Mouse (Mus musculus): ENCODE data around the gene Zranb2. TPM values are rescaled to one million over a fixed set of nuclear protein-coding genes. Genes with fewer than 3 reads are reported as not detected.
A peak's percentile ranks its signal among the peaks of the same experiment; 100 is the strongest.

Gene Zranb2
- polyA plus RNA-seq, 1 experiment from 2014 or later, result 118 TPM

DNA sequence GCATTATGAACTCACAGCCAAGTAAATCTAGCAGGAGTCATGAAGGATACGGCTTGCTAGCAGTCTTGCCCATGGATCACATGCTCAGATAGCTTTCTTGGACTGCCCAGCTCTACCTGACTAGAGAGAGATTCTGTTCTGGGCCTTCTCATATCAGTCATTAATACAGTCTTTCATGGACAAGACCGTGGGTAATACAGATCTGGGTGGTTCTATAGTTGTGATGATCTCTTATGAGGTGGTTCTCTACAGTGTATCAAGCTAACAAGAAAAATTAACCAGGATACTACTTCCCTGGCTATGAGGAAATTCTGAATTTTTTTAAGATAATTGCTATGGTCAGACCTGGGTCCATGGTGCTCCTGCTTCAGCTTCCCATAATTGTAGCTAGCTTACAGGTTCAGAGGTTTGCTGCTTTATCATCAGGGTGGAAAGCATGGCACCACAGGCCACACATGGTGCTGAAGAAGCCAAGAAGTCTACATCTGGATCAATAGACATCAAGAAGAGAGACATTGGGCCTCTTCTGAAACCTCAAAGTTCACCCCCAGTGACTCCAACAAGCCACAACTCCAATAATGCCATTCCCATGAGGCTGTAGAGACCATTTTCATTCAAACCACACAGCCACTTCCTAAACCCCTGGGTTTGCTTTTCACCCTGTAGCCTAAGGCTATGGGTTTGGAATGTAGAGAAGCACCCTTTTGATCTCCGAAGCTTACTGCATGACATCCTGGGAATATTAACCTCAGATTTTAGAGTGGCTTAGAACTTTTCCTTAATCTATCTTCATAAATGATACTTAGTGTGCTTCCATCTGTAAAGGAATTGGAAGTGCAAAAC is 16.0 kb downstream of the Zranb2 start:
- no peaks in the 10 kb centered on the region for H3K4me1 ChIP-seq (replicated peaks)
- H3K27me3 ChIP-seq, result no peaks in the 10 kb centered on the region
- peaks cover 45% of the 10 kb centered on the region for H3K36me3 ChIP-seq
- no peak overlapping the region for H3K9ac ChIP-seq
- H3K4me3 ChIP-seq, result no peak overlapping the region
- whole genome bisulfite sequencing, result 98% methylated on average over 3 of the region's 3 CpGs
- H3K9me3 ChIP-seq, result no peaks in the 10 kb centered on the region
- H3K27ac ChIP-seq, result no peak overlapping the region
- no peak for ATAC-seq (ENCODE audit: low FRiP score)
- H3K4me2 ChIP-seq, result no peak overlapping the region

GRCm38 (mm10) chr3:157565196-157565595 is 31.2 kb downstream of the Zranb2 start:
- H3K4me2 ChIP-seq, result no peak overlapping the region
- ATAC-seq (ENCODE audit: low FRiP score), result no peak
- WGBS, result 10% methylated on average over 2 of the region's 2 CpGs

GRCm38 (mm10) chr3:157566725-157567565 is 33.0 kb downstream of the Zranb2 start, which contains the start of gene Ptger3:
TSS of gene Ptger3 (plus strand) at chr3:157566892.
- H3K4me2 ChIP-seq, result peak within 1 kb of the TSS; percentile 94
- peaks cover 49% of the 10 kb centered on the region for H3K27me3 ChIP-seq
- no peaks in the 10 kb centered on the region for H3K9me3 ChIP-seq
- no peaks in the 10 kb centered on the region for H3K36me3 ChIP-seq
- H3K4me3 ChIP-seq, result peak within 1 kb of the TSS; percentile 54
- no peak within 1 kb of the TSS for H3K27ac ChIP-seq
- peak; percentile 67 for ATAC-seq (ENCODE audit: low FRiP score)
- H3K4me1 ChIP-seq (replicated peaks), result peaks cover 16% of the 10 kb centered on the region
- 1% methylated on average over 83 of the region's 84 CpGs for WGBS
- peak within 1 kb of the TSS; percentile 65 for H3K9ac ChIP-seq

More at GRCm38 (mm10) chr3:157565196-157565595, 31.2 kb downstream of the Zranb2 start:
- no peaks in the 10 kb centered on the region for H3K9me3 ChIP-seq
- no peak overlapping the region for H3K4me3 ChIP-seq
- no peak overlapping the region for H3K27ac ChIP-seq
- no peaks in the 10 kb centered on the region for H3K36me3 ChIP-seq
- H3K27me3 ChIP-seq, result peaks cover 43% of the 10 kb centered on the region
- H3K4me1 ChIP-seq (replicated peaks), result peaks cover 16% of the 10 kb centered on the region
- no peak overlapping the region for H3K9ac ChIP-seq

DNA sequence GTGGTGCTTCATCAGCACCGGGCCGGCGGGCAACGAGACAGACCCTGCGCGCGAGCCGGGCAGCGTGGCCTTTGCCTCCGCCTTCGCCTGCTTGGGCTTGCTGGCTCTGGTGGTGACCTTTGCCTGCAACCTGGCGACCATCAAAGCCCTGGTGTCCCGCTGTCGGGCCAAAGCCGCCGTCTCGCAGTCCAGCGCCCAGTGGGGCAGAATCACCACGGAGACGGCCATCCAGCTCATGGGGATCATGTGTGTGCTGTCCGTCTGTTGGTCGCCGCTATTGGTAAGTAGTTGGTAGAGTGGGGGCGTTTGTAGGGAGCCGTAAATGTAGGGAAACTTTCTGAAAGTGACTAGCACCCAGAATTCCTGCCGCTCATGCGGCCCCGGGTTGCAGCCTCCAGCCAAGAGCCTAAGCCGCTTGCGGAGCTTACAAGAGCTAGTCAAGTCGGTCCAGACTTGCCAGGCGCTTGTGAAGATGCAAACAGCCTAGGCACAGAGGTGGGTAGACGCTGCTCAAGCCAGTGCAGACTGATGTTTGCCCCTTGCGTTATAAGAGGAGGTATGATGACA is 33.7 kb downstream of the Zranb2 start:
- Histone ChIP-seq H3K4me1 (replicated peaks) (peaks cover 16% of the 10 kb centered on the region), H3K36me3 (no peaks in the 10 kb centered on the region), H3K4me3 (peak overlapping the region; percentile 54), H3K9me3 (no peaks in the 10 kb centered on the region), H3K27ac (no peak overlapping the region), H3K9ac (peak overlapping the region; percentile 65), H3K27me3 (peaks cover 49% of the 10 kb centered on the region), H3K4me2 (peak overlapping the region; percentile 94)
- ATAC-seq (ENCODE audit: low FRiP score), result no peak
- WGBS, result 3% methylated on average over 34 of the region's 34 CpGs

DNA sequence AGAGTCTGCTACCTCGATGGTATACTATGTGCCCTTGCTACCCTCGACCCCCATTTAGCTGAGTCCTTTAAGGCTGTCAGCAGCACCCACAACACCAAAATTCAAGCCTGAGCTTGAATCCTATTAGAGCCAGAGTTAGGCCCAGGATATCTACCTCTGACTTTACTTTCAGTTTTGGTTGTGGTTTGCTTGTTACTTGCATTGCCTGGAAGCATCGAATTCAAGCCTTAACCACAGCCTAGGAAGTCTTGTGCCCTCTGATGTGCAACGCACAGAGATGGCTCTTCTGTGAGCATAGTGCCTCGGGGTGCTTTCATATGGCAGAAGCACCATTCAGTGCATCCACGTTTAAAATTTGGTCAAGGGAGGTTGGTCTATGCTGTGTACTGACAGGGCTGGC is 38.1 kb downstream of the Zranb2 start:
- WGBS, result 83% methylated on average over 6 of the region's 6 CpGs
- no peaks in the 10 kb centered on the region for H3K36me3 ChIP-seq
- no peak overlapping the region for H3K4me3 ChIP-seq
- H3K9me3 ChIP-seq, result no peaks in the 10 kb centered on the region
- no peak overlapping the region for H3K27ac ChIP-seq
- no peak overlapping the region for H3K9ac ChIP-seq
- peaks cover 36% of the 10 kb centered on the region for H3K27me3 ChIP-seq
- no peak for ATAC-seq (ENCODE audit: low FRiP score)
- H3K4me1 ChIP-seq (replicated peaks), result peaks cover 11% of the 10 kb centered on the region
- H3K4me2 ChIP-seq, result no peak overlapping the region

GRCm38 (mm10) chr3:157575441-157576342 is 41.7 kb downstream of the Zranb2 start:
- ATAC-seq (ENCODE audit: low FRiP score), result no peak
- peaks cover 7% of the 10 kb centered on the region for H3K27me3 ChIP-seq
- no peaks in the 10 kb centered on the region for H3K9me3 ChIP-seq
- H3K27ac ChIP-seq, result no peak overlapping the region
- no peak overlapping the region for H3K9ac ChIP-seq
- no peaks in the 10 kb centered on the region for H3K36me3 ChIP-seq
- 89% methylated on average over 9 of the region's 9 CpGs for WGBS
- no peak overlapping the region for H3K4me2 ChIP-seq
- no peak overlapping the region for H3K4me3 ChIP-seq
- H3K4me1 ChIP-seq (replicated peaks), result no peaks in the 10 kb centered on the region

- ATAC-seq (ENCODE audit: low FRiP score), result no peak
- H3K9me3 ChIP-seq, result no peaks in the 10 kb centered on the region
- WGBS, result 68% methylated on average over 1 of the region's 1 CpGs
- H3K4me1 ChIP-seq (replicated peaks), result no peaks in the 10 kb centered on the region
- H3K27me3 ChIP-seq, result peaks cover 5% of the 10 kb centered on the region; the same call in 1 of the 2 replicates
- no peak overlapping the region for H3K9ac ChIP-seq
- no peak overlapping the region for H3K4me2 ChIP-seq
- H3K36me3 ChIP-seq, result no peaks in the 10 kb centered on the region
- H3K4me3 ChIP-seq, result no peak overlapping the region
- H3K27ac ChIP-seq, result no peak overlapping the region
Measured at GRCm38 (mm10) chr3:157576343-157576722, 42.4 kb downstream of the Zranb2 start.

GRCm38 (mm10) chr3:157576862-157577261 is 42.9 kb downstream of the Zranb2 start:
- Histone ChIP-seq H3K27ac (no peak overlapping the region), H3K36me3 (no peaks in the 10 kb centered on the region), H3K4me2 (no peak overlapping the region), H3K4me3 (no peak overlapping the region), H3K4me1 (replicated peaks) (no peaks in the 10 kb centered on the region), H3K9me3 (no peaks in the 10 kb centered on the region), H3K9ac (no peak overlapping the region), H3K27me3 (peaks cover 5% of the 10 kb centered on the region; the same call in 1 of the 2 replicates)
- no peak for ATAC-seq (ENCODE audit: low FRiP score)
- 74% methylated on average over 1 of the region's 1 CpGs for WGBS

DNA sequence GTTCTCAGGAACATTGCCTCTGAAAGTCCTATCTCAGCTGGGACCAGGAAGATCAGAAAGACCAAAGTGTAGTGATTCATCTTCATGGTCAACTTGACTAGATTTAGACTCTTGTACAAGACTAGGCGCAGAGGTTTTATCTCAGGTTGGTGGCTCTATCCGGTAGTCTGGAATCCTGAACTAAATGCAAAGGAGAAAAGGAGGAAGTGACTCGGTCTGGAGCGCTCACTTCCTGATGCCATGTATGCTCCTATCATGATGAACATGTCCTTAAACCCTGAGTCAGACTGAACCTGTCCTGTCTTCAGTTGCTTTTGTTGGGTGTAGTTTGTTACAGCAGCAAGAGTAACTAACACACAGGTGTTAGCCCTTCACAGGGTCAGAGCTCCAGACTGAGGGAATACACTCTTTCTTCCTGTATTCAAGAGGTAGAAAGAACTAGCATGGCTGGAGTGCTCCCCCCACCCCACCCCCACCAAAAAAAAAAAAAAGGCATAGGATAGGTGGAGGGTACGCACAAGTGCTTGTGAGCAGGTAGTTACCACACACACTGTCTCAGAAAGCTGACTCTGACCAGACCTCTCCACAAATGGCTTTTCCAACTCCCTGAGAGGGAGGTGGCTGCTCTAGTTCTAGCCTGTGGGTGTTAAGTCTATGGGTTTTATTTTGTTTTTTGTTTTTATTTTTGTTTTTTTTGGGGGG is 44.7 kb downstream of the Zranb2 start:
- ATAC-seq (ENCODE audit: low FRiP score), result no peak
- no peaks in the 10 kb centered on the region for H3K9me3 ChIP-seq
- H3K9ac ChIP-seq, result no peak overlapping the region
- peaks cover 5% of the 10 kb centered on the region; the same call in 1 of the 2 replicates for H3K4me1 ChIP-seq (replicated peaks)
- 94% methylated on average over 5 of the region's 5 CpGs for WGBS
- H3K36me3 ChIP-seq, result no peaks in the 10 kb centered on the region
- H3K4me2 ChIP-seq, result no peak overlapping the region
- peaks cover 5% of the 10 kb centered on the region; the same call in 1 of the 2 replicates for H3K27me3 ChIP-seq
- no peak overlapping the region for H3K27ac ChIP-seq
- no peak overlapping the region for H3K4me3 ChIP-seq

GRCm38 (mm10) chr3:157579376-157579775 is 45.4 kb downstream of the Zranb2 start:
- no peak overlapping the region for H3K9ac ChIP-seq
- no peak overlapping the region for H3K27ac ChIP-seq
- H3K9me3 ChIP-seq, result no peaks in the 10 kb centered on the region
- H3K4me3 ChIP-seq, result no peak overlapping the region
- H3K27me3 ChIP-seq, result peaks cover 5% of the 10 kb centered on the region; the same call in 1 of the 2 replicates
- 83% methylated on average over 2 of the region's 2 CpGs for WGBS
- ATAC-seq (ENCODE audit: low FRiP score), result no peak
- H3K4me2 ChIP-seq, result no peak overlapping the region
- H3K36me3 ChIP-seq, result no peaks in the 10 kb centered on the region
- H3K4me1 ChIP-seq (replicated peaks), result peaks cover 5% of the 10 kb centered on the region; the same call in 1 of the 2 replicates

GRCm38 (mm10) chr3:157580299-157580698 is 46.3 kb downstream of the Zranb2 start:
- no peak overlapping the region for H3K4me2 ChIP-seq
- H3K4me1 ChIP-seq (replicated peaks), result peaks cover 5% of the 10 kb centered on the region; the same call in 1 of the 2 replicates
- H3K4me3 ChIP-seq, result no peak overlapping the region
- ATAC-seq (ENCODE audit: low FRiP score), result no peak
- no peak overlapping the region for H3K27ac ChIP-seq
- no peaks in the 10 kb centered on the region for H3K36me3 ChIP-seq
- H3K9me3 ChIP-seq, result no peaks in the 10 kb centered on the region
- WGBS, result 72% methylated on average over 4 of the region's 4 CpGs
- H3K27me3 ChIP-seq, result peaks cover 5% of the 10 kb centered on the region; the same call in 1 of the 2 replicates
- no peak overlapping the region for H3K9ac ChIP-seq
